29 mouse cellular contexts compared by ENCODE assay signal in genomic region chr17:78255711-78256110, GRCm38 (mm10). TPM values are rescaled to one million over a fixed set of nuclear protein-coding genes. Genes with fewer than 3 reads are reported as not detected.
DNase-seq lines count a peak whose midpoint lies in the region; ATAC-seq and TF ChIP-seq lines count a peak whose summit lies in the region.
"Had no signal": no experiment of that assay in that cellular context is flagged by ENCODE, and none has a peak within 500 bp of the region (broad histone marks: within the 10 kb centered on the region; RNA-seq: fewer than 3 reads in every experiment).

No protein-coding gene starts in this region.

- ATAC-seq in limb, embryonic 14.5 days (ENCODE audit: low FRiP score, low read depth) = no peak
- peak; percentile 55; the same call in 1 of the 2 replicates for ATAC-seq in embryonic facial prominence, embryonic 12.5 days (ENCODE audit: insufficient number of reproducible peaks, insufficient read depth, low FRiP score, low TSS enrichment)
- ATAC-seq in embryonic facial prominence, embryonic 14.5 days (ENCODE audit: low read depth) = peak; percentile 77
- ATAC-seq in intestine, postnatal 0 days = peak; percentile 74
- ATAC-seq: CD4-positive, CD25-positive, alpha-beta regulatory T cell, adult 4 months; forebrain, embryonic 14.5 days; forebrain, postnatal 0 days; hindbrain, embryonic 16.5 days had no signal

- TF ChIP-seq POLR2A in limb, embryonic 14.5 days (IDR thresholded peaks at IDR 0.05; ENCODE audit: borderline replicate concordance, extremely low read depth, insufficient read depth, insufficient read length) = no peak

- H3K27me3 ChIP-seq in limb, embryonic 14.5 days (ENCODE audit: control insufficient read depth, insufficient read depth, low read length) = no peaks in the 10 kb centered on the region
- no peaks in the 10 kb centered on the region for H3K27me3 ChIP-seq in limb, embryonic 10.5 days (ENCODE audit: low read depth, poor library complexity, severe bottlenecking)
- no peaks in the 10 kb centered on the region for H3K27me3 ChIP-seq in embryonic facial prominence, embryonic 12.5 days
- H3K27me3 ChIP-seq in embryonic facial prominence, embryonic 14.5 days (replicated peaks; ENCODE audit: control insufficient read depth, insufficient read depth, low read length) = no peaks in the 10 kb centered on the region
- no peaks in the 10 kb centered on the region for H3K27me3 ChIP-seq in intestine, postnatal 0 days (replicated peaks; ENCODE audit: control insufficient read depth, insufficient read depth, low read length)
- H3K27me3 ChIP-seq: embryonic facial prominence, embryonic 15.5 days; heart, embryonic 12.5 days; heart, embryonic 15.5 days; hindbrain, embryonic 13.5 days had no signal

- H3K36me3 ChIP-seq in limb, embryonic 14.5 days (ENCODE audit: control insufficient read depth, insufficient read depth, low read length) = no peaks in the 10 kb centered on the region
- H3K36me3 ChIP-seq in limb, embryonic 10.5 days = no peaks in the 10 kb centered on the region; the same call in 1 of the 2 replicates
- H3K36me3 ChIP-seq in embryonic facial prominence, embryonic 12.5 days = no peaks in the 10 kb centered on the region
- no peaks in the 10 kb centered on the region for H3K36me3 ChIP-seq in embryonic facial prominence, embryonic 14.5 days (ENCODE audit: control insufficient read depth, insufficient read depth, low read length)
- H3K36me3 ChIP-seq in intestine, postnatal 0 days (ENCODE audit: control insufficient read depth, insufficient read depth) = no peaks in the 10 kb centered on the region
- H3K36me3 ChIP-seq: embryonic facial prominence, embryonic 15.5 days; heart, embryonic 12.5 days; heart, embryonic 15.5 days; hindbrain, embryonic 10.5 days; hindbrain, embryonic 13.5 days had no signal

- no peaks in the 10 kb centered on the region for H3K9me3 ChIP-seq in limb, embryonic 14.5 days (ENCODE audit: control insufficient read depth, low read length)
- H3K9me3 ChIP-seq in limb, embryonic 10.5 days (replicated peaks) = no peaks in the 10 kb centered on the region
- no peaks in the 10 kb centered on the region for H3K9me3 ChIP-seq in embryonic facial prominence, embryonic 12.5 days
- H3K9me3 ChIP-seq in embryonic facial prominence, embryonic 14.5 days (ENCODE audit: control insufficient read depth, low read length) = 0 out of 2 replicates have a peak, but pooled peaks cover 4% of the 10 kb centered on the region
- H3K9me3 ChIP-seq in intestine, postnatal 0 days (ENCODE audit: control insufficient read depth) = no peaks in the 10 kb centered on the region
- H3K9me3 ChIP-seq: embryonic facial prominence, embryonic 15.5 days; heart, embryonic 12.5 days; heart, embryonic 15.5 days; hindbrain, embryonic 10.5 days; hindbrain, embryonic 13.5 days had no signal

- no peak overlapping the region for H3K4me2 ChIP-seq in limb, embryonic 14.5 days (replicated peaks; ENCODE audit: low read depth, low read length, severe bottlenecking)
- H3K4me2 ChIP-seq in embryonic facial prominence, embryonic 12.5 days (replicated peaks) = no peak overlapping the region
- no peak overlapping the region for H3K4me2 ChIP-seq in embryonic facial prominence, embryonic 14.5 days (ENCODE audit: low read depth, low read length)
- no peak overlapping the region for H3K4me2 ChIP-seq in intestine, postnatal 0 days (replicated peaks; ENCODE audit: low read depth)
- H3K4me2 ChIP-seq: embryonic facial prominence, embryonic 15.5 days; heart, embryonic 12.5 days; heart, embryonic 15.5 days; hindbrain, embryonic 13.5 days had no signal

- no peak overlapping the region for H3K4me3 ChIP-seq in limb, embryonic 14.5 days (replicated peaks; ENCODE audit: low read length)
- H3K4me3 ChIP-seq in limb, embryonic 10.5 days = no peak overlapping the region
- no peak overlapping the region for H3K4me3 ChIP-seq in embryonic facial prominence, embryonic 12.5 days
- H3K4me3 ChIP-seq in embryonic facial prominence, embryonic 14.5 days (ENCODE audit: low read depth, low read length) = no peak overlapping the region
- no peak overlapping the region for H3K4me3 ChIP-seq in intestine, postnatal 0 days (ENCODE audit: low read depth, low read length)
- H3K4me3 ChIP-seq: embryonic facial prominence, embryonic 15.5 days; heart, embryonic 12.5 days; heart, embryonic 15.5 days; hindbrain, embryonic 10.5 days; hindbrain, embryonic 13.5 days had no signal

- 85% methylated on average over 9 of the region's 9 CpGs for WGBS in limb, embryonic 14.5 days
- 92% methylated on average over 9 of the region's 9 CpGs for WGBS in limb, embryonic 10.5 days
- WGBS in embryonic facial prominence, embryonic 12.5 days = 82% methylated on average over 9 of the region's 9 CpGs
- 88% methylated on average over 9 of the region's 9 CpGs for WGBS in embryonic facial prominence, embryonic 14.5 days
- WGBS in intestine, postnatal 0 days = 79% methylated on average over 9 of the region's 9 CpGs

- TF ChIP-seq CTCF in intestine, postnatal 0 days (IDR thresholded peaks at IDR 0.05; ENCODE audit: low read depth) = no peak

- peaks cover 4% of the 10 kb centered on the region for H3K4me1 ChIP-seq in limb, embryonic 14.5 days (ENCODE audit: control insufficient read depth, insufficient read depth, low read length)
- H3K4me1 ChIP-seq in limb, embryonic 10.5 days = peaks cover 7% of the 10 kb centered on the region; the same call in 1 of the 2 replicates
- H3K4me1 ChIP-seq in embryonic facial prominence, embryonic 12.5 days = peaks cover 6% of the 10 kb centered on the region; the same call in 1 of the 2 replicates
- peaks cover 10% of the 10 kb centered on the region for H3K4me1 ChIP-seq in embryonic facial prominence, embryonic 14.5 days (ENCODE audit: control insufficient read depth, insufficient read depth, low read length)
- no peaks in the 10 kb centered on the region for H3K4me1 ChIP-seq in intestine, postnatal 0 days (replicated peaks; ENCODE audit: control insufficient read depth, insufficient read depth, low read length)

- intact Hi-C loops in left cerebral cortex, postnatal 10 days (cut with DNase I) = no loop called here

- DNase-seq in limb, embryonic 14.5 days (ENCODE audit: low spot score) = peak; percentile 41
- no peak for DNase-seq in limb, embryonic 10.5 days (ENCODE audit: low spot score)
- DNase-seq in embryonic facial prominence, embryonic 14.5 days (ENCODE audit: low spot score) = peak; percentile 75
- no peak for DNase-seq in layer of hippocampus, adult 11-12 months (ENCODE audit: low spot score)
- no peak for DNase-seq in left cerebral cortex, postnatal 10 days (ENCODE audit: extremely low spot score in 1 of 2, low spot score in 2 of 2)
- DNase-seq in adrenal gland, postnatal 4 days (ENCODE audit: low spot score in 2 of 2) = no peak
- DNase-seq: adrenal gland, adult 2 months; adrenal gland, postnatal 14 days; cerebellum, adult 11-12 months; cerebellum, adult 8-10 months; cerebellum, postnatal 10 days; cerebellum, postnatal 36 days; embryo, embryonic 11 days; forebrain, postnatal 0 days; gastrocnemius, postnatal 25 days; heart, adult 18-20 months; heart, postnatal 10 days; heart, postnatal 36 days had no signal

- H3K9ac ChIP-seq in limb, embryonic 14.5 days (ENCODE audit: low read depth, low read length, severe bottlenecking) = no peak overlapping the region
- no peak overlapping the region for H3K9ac ChIP-seq in embryonic facial prominence, embryonic 12.5 days
- no peak overlapping the region for H3K9ac ChIP-seq in embryonic facial prominence, embryonic 14.5 days (ENCODE audit: low read depth, low read length)
- no peak overlapping the region for H3K9ac ChIP-seq in intestine, postnatal 0 days (ENCODE audit: low read depth, low read length)
- H3K9ac ChIP-seq: embryonic facial prominence, embryonic 15.5 days; forebrain, postnatal 0 days; heart, embryonic 12.5 days; heart, embryonic 15.5 days; hindbrain, embryonic 13.5 days had no signal

- no peak overlapping the region for H3K27ac ChIP-seq in limb, embryonic 14.5 days (replicated peaks; ENCODE audit: low read depth, low read length)
- H3K27ac ChIP-seq in limb, embryonic 10.5 days = no peak overlapping the region
- no peak overlapping the region for H3K27ac ChIP-seq in embryonic facial prominence, embryonic 12.5 days
- no peak overlapping the region for H3K27ac ChIP-seq in embryonic facial prominence, embryonic 14.5 days (replicated peaks; ENCODE audit: low read depth, low read length)
- no peak overlapping the region for H3K27ac ChIP-seq in intestine, postnatal 0 days (ENCODE audit: low read depth, low read length)
- H3K27ac ChIP-seq: embryonic facial prominence, embryonic 15.5 days; heart, embryonic 15.5 days; hindbrain, embryonic 10.5 days; hindbrain, embryonic 13.5 days had no signal

RNA-seq across cellular contexts. Expression of gene Crim1, which starts 55.7 kb away (rescaled TPM):
- polyA plus RNA-seq in limb, embryonic 14.5 days (2012; rRNA removed) = 22.9 and 29.9 TPM in 2 replicates
- 10.5 and 13.9 TPM in 2 replicates for polyA plus RNA-seq in limb, embryonic 14.5 days (2014; fragmentation: Nextera tagmentation; extraction: Ambion mirVana)
- polyA plus RNA-seq in limb, embryonic 10.5 days (2016; fragmentation: Nextera tagmentation; extraction: Ambion mirVana) = 1.8 and 2.2 TPM in 2 replicates
- 5.9 and 6.9 TPM in 2 replicates for polyA plus RNA-seq in embryonic facial prominence, embryonic 12.5 days (2016; fragmentation: Nextera tagmentation; extraction: Ambion mirVana)
- 6.3 and 7.2 TPM in 2 replicates for polyA plus RNA-seq in embryonic facial prominence, embryonic 14.5 days (2014; fragmentation: Nextera tagmentation; extraction: Ambion mirVana)
- 7.7 and 9.0 TPM in 2 replicates for polyA plus RNA-seq in intestine, postnatal 0 days (2015; fragmentation: Nextera tagmentation; extraction: Ambion mirVana)
- total RNA-seq in left cerebral cortex, postnatal 10 days (2021) = 10 to 100 TPM; 56.6 to 60.5 TPM
- 10 to 100 TPM; 33.2 to 38.1 TPM for total RNA-seq in adrenal gland, postnatal 4 days (2021)
- total RNA-seq: MEL had no signal

Comparison
In these comparisons a context has a peak if more than half of its experiments do, and no peak if none do; other contexts are left out.
1. DNase-seq: peak in limb, embryonic 14.5 days (single experiment) and embryonic facial prominence, embryonic 14.5 days (single experiment); none in limb, embryonic 10.5 days (single experiment), layer of hippocampus, adult 11-12 months (single experiment), left cerebral cortex, postnatal 10 days (0 of 2) and adrenal gland, postnatal 4 days (0 of 2).